Mouse (Mus musculus) lung, postnatal 0 days (tissue): ENCODE data around the gene Pdlim5. TPM values are rescaled to one million over a fixed set of nuclear protein-coding genes. Genes with fewer than 3 reads are reported as not detected.
"Not testable (repeated sequence)": the region's sequence is repeated elsewhere in the genome, so short reads cannot be mapped to it uniquely, and the experiment has no call there.

Experiments
- ATAC-seq: fragments of 200-750 bp; cut with Nextera tagmentation; 2 replicates; pipeline ENCODE4 v1.8.0; 2017; ENCODE audit warnings: moderate library complexity
- DNase-seq: peaks from one replicate; pipeline ENCODE4 v3.0.0-alpha.2; 2016; ENCODE audit warnings: low spot score
- H3K27ac ChIP-seq: fragments of 300-500 bp; sonication (generic); 2 replicates; pipeline ENCODE4 v1.5.1; 2014; ENCODE audit warnings: antibody characterized with exemption, mild to moderate bottlenecking, low read length, mixed read lengths
- H3K27me3 ChIP-seq: fragments of 300-500 bp; sonication (generic); replicated peaks from 2 replicates; pipeline ENCODE4 v1.6.1; 2014; ENCODE audit warnings: low read length, mixed read lengths; ENCODE audit not compliant: insufficient read depth
- H3K36me3 ChIP-seq: fragments of 300-500 bp; sonication (generic); 2 replicates; pipeline ENCODE4 v1.6.1; 2014; ENCODE audit warnings: low read length, mixed read lengths; ENCODE audit not compliant: insufficient read depth
- H3K4me1 ChIP-seq: fragments of 300-500 bp; sonication (generic); 2 replicates; pipeline ENCODE4 v1.6.1; 2014; ENCODE audit warnings: antibody characterized with exemption, low read depth, low read length, mixed read lengths; ENCODE audit not compliant: insufficient read depth
- H3K4me2 ChIP-seq: fragments of 300-500 bp; sonication (generic); replicated peaks from 2 replicates; pipeline ENCODE4 v1.6.1; 2014; ENCODE audit warnings: low read depth, mild to moderate bottlenecking, low read length, moderate library complexity, mixed read lengths
- H3K4me3 ChIP-seq: fragments of 300-500 bp; sonication (generic); 2 replicates; pipeline ENCODE4 v1.5.1; 2014; ENCODE audit warnings: low read depth, low read length
- H3K9ac ChIP-seq: fragments of 300-500 bp; sonication (generic); replicated peaks from 2 replicates; pipeline ENCODE4 v1.6.1; 2014; ENCODE audit warnings: low read depth, mild to moderate bottlenecking
- H3K9me3 ChIP-seq: fragments of 300-500 bp; sonication (generic); 2 replicates; pipeline ENCODE4 v1.6.1; 2016; ENCODE audit warnings: low read length, mixed read lengths
- CTCF ChIP-seq: IDR thresholded peaks from 2 replicates; pipeline ENCODE4 v1.5.1; 2016; ENCODE audit warnings: antibody characterized with exemption, mild to moderate bottlenecking
- EP300 ChIP-seq: IDR thresholded peaks from 2 replicates; pipeline ENCODE4 v1.6.1; 2016; ENCODE audit warnings: antibody characterized with exemption, mild to moderate bottlenecking, control low read depth
- WGBS: fragments of 180-500 bp; shearing (Covaris S2); extraction: QIAGEN DNeasy Blood & Tissue Kit; methylation state at CpG from one replicate; pipeline ENCODE4 v1.1.7; 2014; 5-methylcytosine and 5-hydroxymethylcytosine counted together
- polyA plus RNA-seq: library from polyadenylated mRNA; unstranded; fragments of >200 nt; fragmentation: Nextera tagmentation; extraction: Ambion mirVana; gene quantifications from 2 replicates; pipeline ENCODE4 v1.2.1, GENCODE M21; 2015

Pdlim5 gene
- polyA plus RNA-seq, 1 experiment from 2014 or later = 25.8 TPM

DNA sequence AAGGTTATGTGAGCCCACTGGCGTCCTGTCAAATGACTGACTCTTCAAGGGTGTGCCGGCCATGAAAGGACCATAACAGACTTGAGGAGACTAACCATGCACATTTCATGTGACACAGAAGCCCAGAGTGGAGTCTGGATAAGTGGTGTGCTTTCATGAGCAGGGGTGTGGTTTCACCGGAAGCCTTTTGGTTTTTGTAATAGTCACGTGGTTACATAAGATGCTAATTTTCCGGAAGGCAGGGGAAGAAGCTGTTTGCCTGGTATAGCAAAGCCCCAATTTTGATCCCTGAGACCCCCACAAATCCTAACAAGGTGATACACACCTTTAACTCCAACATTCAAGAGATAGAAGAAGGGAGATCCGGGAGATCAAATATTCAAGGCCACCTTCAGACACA, 188.0 kb downstream of the Pdlim5 start:
- Histone ChIP-seq H3K36me3 (no peaks in the 10 kb centered on the region), H3K4me2 (no peak overlapping the region), H3K4me3 (no peak overlapping the region), H3K9ac (no peak overlapping the region), H3K27me3 (no peaks in the 10 kb centered on the region), H3K27ac (no peak overlapping the region), H3K9me3 (no peaks in the 10 kb centered on the region), H3K4me1 (no peaks in the 10 kb centered on the region)
- ATAC-seq (no peak), DNase-seq (no peak)
- TF ChIP-seq CTCF (no peak), EP300 (no peak)
- WGBS = 81% methylated on average over 6 of the region's 6 CpGs

DNA sequence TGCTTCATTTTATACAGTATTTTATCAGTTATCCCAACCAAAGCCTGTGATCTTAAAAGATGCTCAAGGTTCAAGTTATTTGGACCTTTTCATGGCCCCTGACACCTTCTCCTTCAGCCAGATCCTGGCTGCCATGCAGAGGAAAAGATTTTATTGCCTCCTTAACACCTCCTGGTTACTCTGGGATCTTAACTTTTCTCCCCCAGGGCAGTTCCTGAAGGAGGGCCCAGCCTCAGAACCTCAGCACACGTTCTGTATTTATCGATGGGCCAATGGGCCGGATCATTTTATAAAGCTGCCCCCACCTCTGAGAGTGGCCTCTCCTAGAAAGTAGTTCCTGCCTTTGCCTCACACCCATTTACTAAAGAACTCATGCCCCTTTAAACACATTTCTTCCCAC, 189.2 kb downstream of the Pdlim5 start:
- TF ChIP-seq EP300 (no peak), CTCF (no peak)
- H3K9ac ChIP-seq = no peak overlapping the region
- no peaks in the 10 kb centered on the region for H3K9me3 ChIP-seq
- H3K4me3 ChIP-seq = no peak overlapping the region
- no peak overlapping the region for H3K4me2 ChIP-seq
- H3K27ac ChIP-seq = no peak overlapping the region
- DNase-seq = no peak
- no peak for ATAC-seq
- WGBS = 87% methylated on average over 3 of the region's 3 CpGs
- H3K36me3 ChIP-seq = no peaks in the 10 kb centered on the region
- no peaks in the 10 kb centered on the region for H3K4me1 ChIP-seq
- no peaks in the 10 kb centered on the region for H3K27me3 ChIP-seq

DNA sequence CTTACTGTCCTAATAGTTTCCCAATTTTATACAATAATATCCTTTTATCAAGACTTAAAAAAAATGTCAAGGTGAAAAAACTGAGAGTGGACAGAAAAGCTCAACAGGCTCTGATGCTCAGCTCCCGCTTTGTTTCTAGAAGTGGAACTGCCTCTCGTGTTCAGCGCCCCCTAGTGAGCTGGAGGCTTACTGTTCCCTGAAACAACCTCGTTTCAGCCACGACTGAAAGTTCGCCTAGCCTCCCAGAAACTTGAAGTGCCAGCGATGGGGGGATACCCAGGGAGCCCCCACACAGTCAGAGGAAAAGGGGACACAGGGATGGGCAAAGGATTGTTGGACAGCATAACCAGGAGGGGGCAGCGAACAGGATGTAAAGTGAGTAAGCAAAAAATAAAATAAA, 199.4 kb downstream of the Pdlim5 start:
- H3K4me2 ChIP-seq = no peak overlapping the region
- H3K36me3 ChIP-seq = no peaks in the 10 kb centered on the region
- 82% methylated on average over 8 of the region's 8 CpGs for WGBS
- H3K27ac ChIP-seq = no peak overlapping the region
- DNase-seq (no peak), ATAC-seq (no peak)
- no peak overlapping the region for H3K4me3 ChIP-seq
- peak; percentile 39 for TF ChIP-seq CTCF
- no peak for TF ChIP-seq EP300
- H3K4me1 ChIP-seq = no peaks in the 10 kb centered on the region
- no peaks in the 10 kb centered on the region for H3K27me3 ChIP-seq
- no peaks in the 10 kb centered on the region for H3K9me3 ChIP-seq
- no peak overlapping the region for H3K9ac ChIP-seq

DNA sequence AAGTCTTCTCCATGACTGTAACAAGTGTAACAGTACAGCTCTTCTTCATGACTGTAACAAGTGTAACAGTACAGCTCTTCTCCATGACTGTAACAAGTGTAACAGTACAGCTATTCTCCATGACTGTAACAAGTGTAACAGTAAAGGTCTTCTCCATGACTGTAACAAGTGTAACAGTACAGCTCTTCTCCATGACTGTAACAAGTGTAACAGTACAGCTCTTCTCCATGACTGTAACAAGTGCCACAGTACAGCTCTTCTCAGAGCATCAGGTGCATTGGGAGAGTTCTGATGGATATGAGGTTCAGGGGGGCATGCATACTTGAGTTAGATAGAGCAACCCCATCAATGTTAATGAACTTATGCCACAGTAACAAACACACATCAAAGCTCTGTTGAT, 203.9 kb downstream of the Pdlim5 start:
- not testable (repeated sequence) for H3K36me3 ChIP-seq, H3K27me3 ChIP-seq, H3K4me1 ChIP-seq, DNase-seq, H3K4me2 ChIP-seq, H3K4me3 ChIP-seq, H3K27ac ChIP-seq, H3K9ac ChIP-seq, ATAC-seq, H3K9me3 ChIP-seq

Other genes starting within 250 kb of the Pdlim5 start
- 1.8 and 1.9 TPM in 2 replicates for gene Bmpr1b, start 226.3 kb downstream of the Pdlim5 start, polyA plus RNA-seq
- 0.27 and 0.44 TPM in 2 replicates for gene Gbp5, start 98.3 kb upstream of the Pdlim5 start, polyA plus RNA-seq
- 12.6 and 15.6 TPM in 2 replicates for gene Gbp7, start 134.6 kb upstream of the Pdlim5 start, polyA plus RNA-seq
- 7.5 and 7.8 TPM in 2 replicates for gene Gbp3, start 164.3 kb upstream of the Pdlim5 start, polyA plus RNA-seq
- gene Gbp2b, start 199.2 kb upstream of the Pdlim5 start, polyA plus RNA-seq = 0.05 TPM in 2 replicates
- 8.3 and 9.5 TPM in 2 replicates for gene Gbp2, start 224.9 kb upstream of the Pdlim5 start, polyA plus RNA-seq